Mouse (Mus musculus): Measurements from ENCODE around the gene Slc6a8. TPM values are rescaled to one million over a fixed set of nuclear protein-coding genes. Genes with fewer than 3 reads are reported as not detected.

The Slc6a8 gene
- polyA plus RNA-seq, 1 experiment from 2014 or later, result 6.0 TPM

DNA sequence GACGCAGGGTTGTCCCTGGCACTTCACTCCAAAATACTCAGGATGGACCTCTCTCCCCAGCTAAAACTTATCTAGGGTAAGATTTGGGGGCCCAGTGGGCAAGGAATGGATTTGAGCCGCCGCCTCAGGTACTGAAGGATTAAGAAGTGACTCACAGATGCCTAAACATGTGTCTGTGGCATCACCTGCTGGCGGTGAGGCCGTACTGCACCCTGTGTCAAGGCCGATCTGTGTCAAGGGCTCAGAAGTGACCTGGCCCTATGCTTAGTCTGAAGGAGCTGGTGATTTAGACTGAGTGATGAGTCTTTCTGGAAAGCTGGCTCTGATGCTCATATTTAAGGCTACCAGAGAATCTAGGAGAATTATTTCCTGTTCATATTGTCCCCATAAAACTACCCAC lies 18.8 kb upstream of the Slc6a8 start:
- no peaks in the 10 kb centered on the region for H3K27me3 ChIP-seq (replicated peaks; ENCODE audit: control insufficient read depth, insufficient read depth, low read length)
- H3K4me2 ChIP-seq (ENCODE audit: low read length), result no peak overlapping the region
- peak; percentile 76; the same call in 1 of the 2 replicates for ATAC-seq
- H3K4me1 ChIP-seq (ENCODE audit: control insufficient read depth, insufficient read depth, low read depth, low read length), result no peaks in the 10 kb centered on the region
- no peak overlapping the region for H3K4me3 ChIP-seq (ENCODE audit: low read length)
- H3K36me3 ChIP-seq (ENCODE audit: control insufficient read depth, insufficient read depth, low read length), result no peaks in the 10 kb centered on the region
- H3K27ac ChIP-seq (ENCODE audit: low read depth, low read length), result no peak overlapping the region
- no peak overlapping the region for H3K9ac ChIP-seq (ENCODE audit: low read depth, low read length)
- WGBS, result 9% methylated on average over 6 of the region's 6 CpGs
- no peaks in the 10 kb centered on the region for H3K9me3 ChIP-seq (ENCODE audit: control insufficient read depth, low read length)

DNA sequence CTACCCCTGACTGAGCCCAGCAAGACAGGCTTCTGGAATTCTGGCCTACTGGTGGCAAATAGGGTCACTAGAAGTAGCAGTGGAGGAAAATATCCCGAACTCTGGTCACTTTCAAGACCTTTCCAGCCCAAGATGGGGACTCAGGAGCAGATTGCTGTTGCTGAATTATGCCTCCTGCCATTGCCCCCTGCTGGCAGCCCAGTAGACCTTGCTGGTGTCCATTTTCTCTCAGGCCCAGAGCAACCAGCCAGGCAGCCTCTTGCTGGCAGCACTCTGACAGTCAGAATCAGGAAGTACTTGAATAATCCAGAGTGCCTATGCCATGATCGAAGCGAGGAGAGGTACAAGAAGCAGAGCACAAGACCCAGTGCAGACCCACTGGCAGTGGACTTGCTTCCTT lies 17.4 kb upstream of the Slc6a8 start:
- ATAC-seq, result no peak
- Histone ChIP-seq H3K27me3 (replicated peaks; ENCODE audit: control insufficient read depth, insufficient read depth, low read length) (no peaks in the 10 kb centered on the region), H3K27ac (ENCODE audit: low read depth, low read length) (no peak overlapping the region), H3K4me1 (ENCODE audit: control insufficient read depth, insufficient read depth, low read depth, low read length) (no peaks in the 10 kb centered on the region; the same call in 1 of the 2 replicates), H3K4me2 (ENCODE audit: low read length) (no peak overlapping the region), H3K4me3 (ENCODE audit: low read length) (no peak overlapping the region), H3K36me3 (ENCODE audit: control insufficient read depth, insufficient read depth, low read length) (no peaks in the 10 kb centered on the region), H3K9me3 (ENCODE audit: control insufficient read depth, low read length) (no peaks in the 10 kb centered on the region), H3K9ac (ENCODE audit: low read depth, low read length) (no peak overlapping the region)
- WGBS, result 66% methylated on average over 3 of the region's 3 CpGs

DNA sequence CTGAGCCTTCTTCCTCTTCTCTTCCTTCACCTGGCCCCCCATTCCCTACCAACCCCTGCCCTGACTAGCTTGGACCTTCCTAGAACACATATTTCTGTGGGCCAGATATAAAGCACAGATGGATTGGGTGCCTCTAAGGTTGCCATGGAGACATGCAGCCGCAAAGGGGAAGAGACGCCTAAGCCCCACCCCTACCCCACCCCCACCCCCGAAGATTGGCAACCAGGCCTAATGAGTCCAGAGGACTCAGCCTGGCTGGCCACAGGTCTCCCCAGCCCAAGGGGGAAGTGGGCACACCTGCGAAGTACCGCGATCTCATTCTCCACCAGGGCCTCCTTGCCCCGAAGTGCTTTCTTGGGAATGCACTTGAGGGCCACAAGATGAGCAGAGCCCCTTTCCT lies 14.6 kb upstream of the Slc6a8 start:
- WGBS, result 38% methylated on average over 5 of the region's 7 CpGs
- Histone ChIP-seq H3K4me1 (ENCODE audit: control insufficient read depth, insufficient read depth, low read depth, low read length) (no peaks in the 10 kb centered on the region; the same call in 1 of the 2 replicates), H3K9ac (ENCODE audit: low read depth, low read length) (no peak overlapping the region), H3K36me3 (ENCODE audit: control insufficient read depth, insufficient read depth, low read length) (no peaks in the 10 kb centered on the region), H3K4me3 (ENCODE audit: low read length) (peak overlapping the region; percentile 51), H3K27ac (ENCODE audit: low read depth, low read length) (no peak overlapping the region), H3K27me3 (replicated peaks; ENCODE audit: control insufficient read depth, insufficient read depth, low read length) (no peaks in the 10 kb centered on the region), H3K4me2 (ENCODE audit: low read length) (peak overlapping the region; percentile 56), H3K9me3 (ENCODE audit: control insufficient read depth, low read length) (no peaks in the 10 kb centered on the region)
- no peak for ATAC-seq

DNA sequence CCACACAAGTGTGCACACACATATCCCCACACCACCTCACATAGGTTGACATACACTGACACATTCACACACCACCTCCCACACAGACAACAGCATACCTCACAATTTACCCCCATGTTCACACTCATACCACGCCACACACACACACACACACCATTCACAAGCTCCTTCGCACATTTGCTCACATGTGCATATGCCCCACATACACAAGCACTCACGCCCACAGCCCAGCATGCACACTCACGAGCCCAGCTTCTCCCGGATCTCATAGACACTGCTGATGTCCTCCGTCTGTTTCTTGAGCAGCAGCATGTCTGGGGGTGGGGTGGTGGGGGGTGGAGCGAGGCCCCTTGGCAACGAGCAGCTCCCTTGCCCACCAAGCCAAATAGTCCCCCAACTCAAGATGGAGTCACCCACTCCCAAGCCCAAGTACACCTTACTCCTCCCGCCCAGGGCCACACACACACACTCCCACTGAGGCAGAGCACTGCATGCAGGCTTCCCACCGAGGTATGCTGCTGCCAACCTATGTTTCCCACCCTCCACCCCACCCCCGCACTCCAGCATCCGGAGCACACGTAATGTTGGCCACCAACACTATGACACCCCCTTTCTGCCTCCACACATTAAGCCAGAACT lies 13.9 kb upstream of the Slc6a8 start:
- peak; percentile 34 for ATAC-seq
- peak overlapping the region; percentile 51 for H3K4me3 ChIP-seq (ENCODE audit: low read length)
- H3K36me3 ChIP-seq (ENCODE audit: control insufficient read depth, insufficient read depth, low read length), result no peaks in the 10 kb centered on the region
- H3K9me3 ChIP-seq (ENCODE audit: control insufficient read depth, low read length), result no peaks in the 10 kb centered on the region
- peak overlapping the region; percentile 75 for H3K27ac ChIP-seq (ENCODE audit: low read depth, low read length)
- peak overlapping the region; percentile 56 for H3K4me2 ChIP-seq (ENCODE audit: low read length)
- peak overlapping the region; percentile 70 for H3K9ac ChIP-seq (ENCODE audit: low read depth, low read length)
- WGBS, result 48% methylated on average over 12 of the region's 13 CpGs
- H3K4me1 ChIP-seq (ENCODE audit: control insufficient read depth, insufficient read depth, low read depth, low read length), result no peaks in the 10 kb centered on the region; the same call in 1 of the 2 replicates
- H3K27me3 ChIP-seq (replicated peaks; ENCODE audit: control insufficient read depth, insufficient read depth, low read length), result no peaks in the 10 kb centered on the region

DNA sequence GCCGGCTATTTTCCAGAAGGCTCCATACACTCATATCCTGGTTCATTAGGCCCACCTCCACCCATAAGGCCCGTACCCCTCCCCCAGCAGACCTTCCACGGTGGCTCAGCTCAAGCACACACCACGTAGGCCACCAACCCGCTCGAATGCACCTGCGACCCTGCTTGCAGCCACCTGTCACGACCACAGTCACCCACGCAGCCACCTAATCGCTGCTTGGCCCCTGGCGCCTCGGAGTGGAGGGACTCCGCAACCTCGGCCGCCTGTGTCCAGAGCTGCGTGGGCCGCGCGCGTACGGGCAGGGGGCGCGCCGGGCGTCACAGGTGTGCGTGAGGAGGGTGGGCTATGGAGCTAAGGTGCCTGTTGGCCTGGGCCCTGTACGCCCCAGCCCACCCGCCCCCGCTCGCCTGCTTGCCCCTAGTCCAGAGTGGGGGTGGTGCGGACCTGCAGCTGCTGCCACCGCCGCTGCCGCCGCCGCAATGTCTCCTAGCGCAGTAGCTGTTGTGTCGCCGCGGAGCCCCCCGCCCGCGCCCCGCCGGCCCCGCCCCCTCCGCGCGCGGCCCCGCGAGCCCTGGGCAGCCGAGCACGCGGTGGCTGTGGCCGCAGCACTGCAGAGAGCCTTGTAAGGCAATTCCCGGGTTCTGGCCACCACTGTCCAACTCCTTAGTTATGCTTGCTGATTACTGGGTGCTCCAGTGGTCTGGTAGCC lies 13.2 kb upstream of the Slc6a8 start, which contains the start of gene Pnck:
Pnck (minus strand) TSS at position 543 of the 709 bp plus-strand sequence.
- 20% methylated on average over 32 of the region's 57 CpGs for WGBS

DNA sequence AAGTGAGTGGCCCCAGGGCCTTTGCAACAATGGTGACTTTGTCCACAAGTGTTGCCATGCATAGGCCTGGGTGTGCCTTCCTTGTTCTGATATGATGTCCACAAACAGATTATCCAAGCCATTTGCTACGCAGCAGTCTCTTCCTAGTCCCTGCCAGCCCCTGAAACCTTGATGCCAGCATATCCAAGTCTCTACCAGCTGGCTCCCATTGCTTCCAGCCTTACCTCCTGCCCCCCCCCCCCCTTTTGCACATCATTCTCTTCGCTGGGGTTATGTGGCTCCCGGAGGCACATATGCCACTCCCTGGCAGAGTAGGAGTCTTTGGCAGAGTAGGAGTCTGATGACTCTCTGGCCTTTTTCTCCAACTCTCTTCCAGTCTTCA lies 12.7 kb upstream of the Slc6a8 start:
- peak overlapping the region; percentile 70 for H3K9ac ChIP-seq (ENCODE audit: low read depth, low read length)
- H3K36me3 ChIP-seq (ENCODE audit: control insufficient read depth, insufficient read depth, low read length), result no peaks in the 10 kb centered on the region
- peak overlapping the region; percentile 51 for H3K4me3 ChIP-seq (ENCODE audit: low read length)
- peak overlapping the region; percentile 56 for H3K4me2 ChIP-seq (ENCODE audit: low read length)
- H3K4me1 ChIP-seq (ENCODE audit: control insufficient read depth, insufficient read depth, low read depth, low read length), result no peaks in the 10 kb centered on the region; the same call in 1 of the 2 replicates
- H3K27ac ChIP-seq (ENCODE audit: low read depth, low read length), result peak overlapping the region; percentile 75
- ATAC-seq, result peak; percentile 28
- H3K27me3 ChIP-seq (replicated peaks; ENCODE audit: control insufficient read depth, insufficient read depth, low read length), result no peaks in the 10 kb centered on the region
- H3K9me3 ChIP-seq (ENCODE audit: control insufficient read depth, low read length), result no peaks in the 10 kb centered on the region
- WGBS, result 32% methylated on average over 3 of the region's 3 CpGs

More for the DNA sequence above, 13.2 kb upstream of the Slc6a8 start, which contains the start of gene Pnck:
- peak within 1 kb of the TSS; percentile 51 for H3K4me3 ChIP-seq (ENCODE audit: low read length)
- no peaks in the 10 kb centered on the region for H3K36me3 ChIP-seq (ENCODE audit: control insufficient read depth, insufficient read depth, low read length)
- H3K4me2 ChIP-seq (ENCODE audit: low read length), result peak within 1 kb of the TSS; percentile 56
- no peaks in the 10 kb centered on the region; the same call in 1 of the 2 replicates for H3K4me1 ChIP-seq (ENCODE audit: control insufficient read depth, insufficient read depth, low read depth, low read length)
- ATAC-seq, result peak; percentile 78
- peak within 1 kb of the TSS; percentile 75 for H3K27ac ChIP-seq (ENCODE audit: low read depth, low read length)
- no peaks in the 10 kb centered on the region for H3K9me3 ChIP-seq (ENCODE audit: control insufficient read depth, low read length)
- H3K9ac ChIP-seq (ENCODE audit: low read depth, low read length), result peak within 1 kb of the TSS; percentile 70
- H3K27me3 ChIP-seq (replicated peaks; ENCODE audit: control insufficient read depth, insufficient read depth, low read length), result no peaks in the 10 kb centered on the region

- Histone ChIP-seq H3K36me3 (ENCODE audit: control insufficient read depth, insufficient read depth, low read length) (no peaks in the 10 kb centered on the region), H3K4me3 (ENCODE audit: low read length) (no peak overlapping the region)
These were observed 9.8 kb upstream of the Slc6a8 start for GRCm38 (mm10) chrX:73663143-73663542.

DNA sequence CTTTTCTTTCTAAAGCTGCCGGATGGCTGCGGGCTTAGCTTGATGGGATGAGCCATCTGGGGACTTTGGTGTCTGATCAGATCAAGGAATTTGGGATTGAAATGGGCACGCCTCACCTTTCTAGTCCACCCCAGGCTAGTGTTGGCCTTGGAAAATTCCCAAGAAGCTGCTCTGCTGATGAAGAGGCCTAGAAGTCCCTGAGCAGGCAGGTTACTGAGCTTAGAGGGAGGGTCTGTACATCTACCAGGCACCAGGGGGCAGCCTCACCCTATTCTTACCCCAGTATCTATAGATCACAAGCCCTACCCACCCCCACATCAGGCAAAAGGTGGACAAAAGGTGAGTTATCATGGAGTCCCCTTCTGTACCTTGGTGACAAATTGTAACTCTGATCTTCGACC lies 919 bp upstream of the Slc6a8 start:
- Histone ChIP-seq H3K27ac (ENCODE audit: low read depth, low read length) (no peak overlapping the region), H3K9ac (ENCODE audit: low read depth, low read length) (no peak overlapping the region), H3K27me3 (replicated peaks; ENCODE audit: control insufficient read depth, insufficient read depth, low read length) (no peaks in the 10 kb centered on the region), H3K4me2 (ENCODE audit: low read length) (no peak overlapping the region; the same call in 1 of the 2 replicates), H3K9me3 (ENCODE audit: control insufficient read depth, low read length) (no peaks in the 10 kb centered on the region), H3K4me1 (ENCODE audit: control insufficient read depth, insufficient read depth, low read depth, low read length) (peaks cover 11% of the 10 kb centered on the region), H3K4me3 (ENCODE audit: low read length) (no peak overlapping the region), H3K36me3 (ENCODE audit: control insufficient read depth, insufficient read depth, low read length) (no peaks in the 10 kb centered on the region)
- ATAC-seq, result peak; percentile 25; the same call in 1 of the 2 replicates
- 38% methylated on average over 4 of the region's 4 CpGs for WGBS

More at GRCm38 (mm10) chrX:73663143-73663542, 9.8 kb upstream of the Slc6a8 start:
- no peak overlapping the region for H3K4me2 ChIP-seq (ENCODE audit: low read length)
- no peak overlapping the region for H3K27ac ChIP-seq (ENCODE audit: low read depth, low read length)
- H3K9me3 ChIP-seq (ENCODE audit: control insufficient read depth, low read length), result no peaks in the 10 kb centered on the region
- no peak overlapping the region for H3K9ac ChIP-seq (ENCODE audit: low read depth, low read length)
- H3K4me1 ChIP-seq (ENCODE audit: control insufficient read depth, insufficient read depth, low read depth, low read length), result no peaks in the 10 kb centered on the region; the same call in 1 of the 2 replicates
- no peak for ATAC-seq
- no peaks in the 10 kb centered on the region for H3K27me3 ChIP-seq (replicated peaks; ENCODE audit: control insufficient read depth, insufficient read depth, low read length)

DNA sequence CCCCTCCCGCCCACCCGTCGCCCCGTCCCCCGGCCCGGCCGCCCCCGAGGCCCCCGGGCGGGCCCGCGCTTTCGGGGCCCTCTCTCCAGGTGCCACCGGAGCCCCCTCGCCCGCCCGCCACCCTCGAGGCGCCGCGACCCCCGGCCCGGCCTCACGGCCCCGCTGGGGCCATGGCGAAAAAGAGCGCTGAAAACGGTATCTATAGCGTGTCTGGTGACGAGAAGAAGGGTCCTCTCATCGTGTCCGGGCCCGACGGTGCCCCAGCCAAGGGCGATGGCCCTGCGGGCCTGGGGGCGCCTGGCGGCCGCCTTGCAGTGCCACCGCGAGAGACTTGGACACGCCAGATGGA lies 643 bp downstream of the Slc6a8 start:
- Histone ChIP-seq H3K27ac (ENCODE audit: low read depth, low read length) (peak overlapping the region; percentile 76), H3K4me1 (ENCODE audit: control insufficient read depth, insufficient read depth, low read depth, low read length) (peaks cover 11% of the 10 kb centered on the region), H3K9me3 (ENCODE audit: control insufficient read depth, low read length) (no peaks in the 10 kb centered on the region), H3K9ac (ENCODE audit: low read depth, low read length) (peak overlapping the region; percentile 78), H3K4me2 (ENCODE audit: low read length) (peak overlapping the region; percentile 74), H3K36me3 (ENCODE audit: control insufficient read depth, insufficient read depth, low read length) (no peaks in the 10 kb centered on the region), H3K4me3 (ENCODE audit: low read length) (peak overlapping the region; percentile 63), H3K27me3 (replicated peaks; ENCODE audit: control insufficient read depth, insufficient read depth, low read length) (no peaks in the 10 kb centered on the region)
- no peak; the same call in 1 of the 2 replicates for ATAC-seq
- WGBS, result 16% methylated on average over 21 of the region's 42 CpGs

Measured in hindbrain, embryonic 16.5 days (tissue).